Mouse (Mus musculus) naive thymus-derived CD4-positive, alpha-beta T cell, adult 2 months (primary cell): ENCODE data around the gene Snupn.
"Not testable (repeated sequence)": the region's sequence is repeated elsewhere in the genome, so short reads cannot be mapped to it uniquely, and the experiment has no call there.

Source experiments
- DNase-seq: peaks from one replicate; pipeline ENCODE4 v3.0.0-alpha.2; 2011; ENCODE audit warnings: low read depth

Gene Snupn

GRCm38 (mm10) chr9:56950414-56951400 lies at the start of gene Snupn:
Gene Snupn, plus strand, starts transcription at chr9:56950878.
- peak; percentile 97 for DNase-seq

GRCm38 (mm10) chr9:56901187-56901586 lies 49.5 kb upstream of the Snupn start:
- peak; percentile 26 for DNase-seq

GRCm38 (mm10) chr9:56903662-56904061 lies 47.0 kb upstream of the Snupn start:
- no peak for DNase-seq

- DNase-seq = no peak
These were observed 43.1 kb upstream of the Snupn start for GRCm38 (mm10) chr9:56907549-56907948.

GRCm38 (mm10) chr9:56909991-56910390 lies 40.7 kb upstream of the Snupn start:
- not testable (repeated sequence) for DNase-seq

- no peak for DNase-seq
These were observed 39.7 kb upstream of the Snupn start for GRCm38 (mm10) chr9:56911017-56911416.

GRCm38 (mm10) chr9:56913991-56914390 lies 36.7 kb upstream of the Snupn start:
- no peak for DNase-seq

GRCm38 (mm10) chr9:56915116-56915515 lies 35.6 kb upstream of the Snupn start:
- no peak for DNase-seq

- no peak for DNase-seq
These were observed 34.8 kb upstream of the Snupn start for GRCm38 (mm10) chr9:56915695-56916410.

GRCm38 (mm10) chr9:56917131-56917530 lies 33.5 kb upstream of the Snupn start:
- no peak for DNase-seq

- DNase-seq = no peak
These were observed 32.2 kb upstream of the Snupn start for GRCm38 (mm10) chr9:56918466-56918865.

- no peak for DNase-seq
These were observed 27.9 kb upstream of the Snupn start for GRCm38 (mm10) chr9:56922746-56923145.

- DNase-seq = no peak
These were observed 26.6 kb upstream of the Snupn start for GRCm38 (mm10) chr9:56923841-56924650.

GRCm38 (mm10) chr9:56924651-56925027 lies 26.0 kb upstream of the Snupn start:
- DNase-seq = no peak

GRCm38 (mm10) chr9:56925291-56926024 lies 25.2 kb upstream of the Snupn start:
- DNase-seq = no peak

GRCm38 (mm10) chr9:56926025-56926360 lies 24.7 kb upstream of the Snupn start:
- DNase-seq = no peak

GRCm38 (mm10) chr9:56926387-56926786 lies 24.3 kb upstream of the Snupn start:
- no peak for DNase-seq

- no peak for DNase-seq
These were observed 23.3 kb upstream of the Snupn start for GRCm38 (mm10) chr9:56927191-56928012.

GRCm38 (mm10) chr9:56928041-56928811 lies 22.5 kb upstream of the Snupn start, which contains the start of gene Snx33:
Gene Snx33, minus strand, starts transcription at chr9:56928371.
- DNase-seq = peak; percentile 84

GRCm38 (mm10) chr9:56929496-56929895 lies 21.2 kb upstream of the Snupn start:
- DNase-seq = peak; percentile 24
